Mouse (Mus musculus) megakaryocyte, embryonic 14.5 days (primary cell): ENCODE results near the gene Scai.

Experiments used
- FLI1 ChIP-seq: IDR thresholded peaks from 2 replicates; pipeline ENCODE4 v1.6.1; 2012; ENCODE audit warnings: low read length, inconsistent platforms, mixed read lengths
- GATA1 ChIP-seq: IDR thresholded peaks from 3 replicates; pipeline ENCODE4 v1.6.1; 2012; ENCODE audit warnings: mixed read lengths, low read length, inconsistent platforms, borderline replicate concordance

GRCm38 (mm10) chr2:39190561-39191056 is at the start of gene Scai:
- TF ChIP-seq GATA1 (no peak), FLI1 (no peak)
